Mouse (Mus musculus) G1E-ER4 (cell line): Measurements from ENCODE around the gene Olfr1366. TPM values are rescaled to one million over a fixed set of nuclear protein-coding genes. Genes with fewer than 3 reads are reported as not detected.
"Not testable (repeated sequence)": the region's sequence is repeated elsewhere in the genome, so short reads cannot be mapped to it uniquely, and the experiment has no call there.

Source experiments
- GATA1 ChIP-seq: IDR thresholded peaks from one replicate; pipeline ENCODE4 v1.8.0; 2012; ENCODE audit warnings: low read length, inconsistent platforms
- polyA plus RNA-seq: library from polyadenylated mRNA; stranded (reverse); fragments of >175 nt; gene quantifications from 2 replicates; pipeline ENCODE4 v1.2.3, GENCODE M21; 2012

Olfr1366 gene
- polyA plus RNA-seq = not detected in 2 replicates

DNA sequence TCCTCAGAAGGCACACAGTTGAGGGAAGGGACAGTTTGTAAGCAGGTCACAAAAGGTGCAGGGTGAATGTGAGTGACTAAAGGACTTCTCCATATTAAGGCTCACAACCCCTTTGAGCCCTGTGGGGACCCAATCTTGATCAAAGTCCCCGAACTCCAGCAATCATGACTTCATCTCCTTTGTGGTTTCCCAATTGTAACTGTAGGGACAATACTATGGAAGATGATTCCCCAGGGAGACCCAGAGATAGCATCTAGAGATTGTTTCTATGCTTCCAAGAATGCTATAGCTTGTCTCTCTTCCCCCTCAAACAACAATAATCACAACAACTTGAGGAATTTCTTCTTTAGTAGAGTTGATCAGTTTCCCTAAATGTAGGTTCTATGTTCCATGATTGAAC lies at the start of gene Olfr1366:
Gene Olfr1366, minus strand, starts transcription at position 101 of the 400 bp plus-strand sequence.
- no peak for TF ChIP-seq GATA1

DNA sequence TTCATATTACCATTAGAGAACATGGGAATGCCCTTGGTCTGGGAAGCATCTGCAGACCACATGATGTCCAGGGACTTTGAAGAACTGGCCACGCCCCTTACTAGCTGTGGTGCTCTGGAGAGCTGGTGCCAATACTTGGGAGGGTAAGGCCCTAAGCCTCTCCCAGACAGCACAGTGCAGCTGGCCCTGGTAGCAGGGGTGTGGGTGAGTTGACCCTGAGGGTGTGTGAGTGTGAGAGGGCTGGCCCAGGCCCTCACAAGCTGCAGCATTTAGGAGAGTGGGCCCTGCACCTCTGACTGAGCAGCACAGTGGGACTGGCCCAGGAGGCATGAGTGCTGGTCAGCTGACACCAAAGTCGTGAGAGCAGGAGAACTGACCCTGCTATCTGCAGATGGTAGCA lies 49.0 kb upstream of the Olfr1366 start:
- no peak for TF ChIP-seq GATA1

DNA sequence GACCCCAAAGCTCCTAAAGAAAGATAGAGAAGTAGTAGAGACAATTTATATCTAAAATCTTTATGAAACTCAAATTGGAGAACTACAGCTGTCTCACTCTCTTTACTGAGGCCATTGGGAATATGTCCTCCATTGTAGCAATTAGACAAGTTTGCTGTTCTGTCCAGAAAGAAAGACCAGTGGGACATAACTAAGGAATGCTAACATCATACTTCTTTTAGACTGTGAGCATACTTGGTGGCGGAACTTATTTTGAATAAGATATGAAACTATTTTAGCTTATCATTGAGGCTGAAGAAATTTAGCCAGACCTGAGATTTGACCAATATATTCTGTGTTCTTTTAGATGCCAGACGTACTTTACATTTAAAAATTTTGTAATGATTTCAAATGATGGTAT lies 39.1 kb upstream of the Olfr1366 start, which contains the start of gene Olfr1364:
Gene Olfr1364, minus strand, starts transcription at position 101 of the 400 bp plus-strand sequence.
- TF ChIP-seq GATA1 = no peak

DNA sequence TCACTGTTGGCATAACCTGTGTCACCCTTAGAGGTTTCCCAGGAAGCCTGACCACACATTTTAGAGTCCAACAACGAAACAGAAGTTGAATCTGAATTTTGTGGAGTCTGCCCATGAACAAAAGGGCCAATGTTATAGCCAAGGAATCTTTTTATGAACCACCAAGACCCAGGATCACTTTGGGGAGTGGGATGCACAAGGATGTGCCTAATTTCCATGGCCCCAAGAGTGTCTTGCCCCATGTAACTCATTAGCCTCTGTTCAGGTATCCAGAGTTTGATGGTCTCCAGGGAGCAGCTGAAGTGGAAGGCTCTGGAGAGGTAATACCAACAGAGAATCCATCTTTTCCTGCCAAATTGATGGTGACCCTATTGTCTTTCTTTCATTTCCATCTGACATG lies 17.2 kb upstream of the Olfr1366 start, which contains the start of gene Olfr1535:
Gene Olfr1535, minus strand, starts transcription at position 101 of the 400 bp plus-strand sequence.
- TF ChIP-seq GATA1 = no peak

DNA sequence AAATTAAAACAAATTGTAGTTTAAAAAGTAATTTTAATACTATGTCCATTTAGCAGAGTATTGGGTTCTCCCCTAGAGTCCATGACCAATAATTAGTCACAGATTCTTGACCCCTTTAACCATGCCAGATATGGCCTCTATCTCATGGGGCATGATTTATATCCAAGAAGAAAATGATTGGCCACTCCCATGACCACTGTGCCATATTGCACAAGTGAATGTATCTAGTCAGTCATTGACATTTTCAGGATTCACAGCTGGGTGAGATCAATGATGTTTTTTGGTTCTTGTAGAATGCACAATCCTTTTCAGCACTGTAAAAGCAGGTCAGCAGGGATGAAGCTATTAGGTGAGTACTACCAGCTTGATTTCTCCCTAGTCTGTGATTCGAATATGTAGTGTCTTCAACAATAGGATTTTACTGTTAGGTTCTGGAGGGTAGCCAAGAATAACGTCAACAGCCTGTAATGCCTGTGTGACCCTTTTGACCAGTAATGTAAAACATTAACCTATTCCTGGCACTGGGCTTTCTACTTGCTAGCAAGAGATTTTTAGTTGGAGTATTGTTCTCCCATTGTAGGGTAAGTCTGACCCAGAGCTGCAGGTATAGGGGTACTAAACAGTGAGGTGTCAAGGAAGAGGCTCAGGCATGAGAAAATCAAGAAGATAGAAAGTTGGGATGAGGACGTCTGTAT lies 8.0 kb upstream of the Olfr1366 start:
- no peak for TF ChIP-seq GATA1

DNA sequence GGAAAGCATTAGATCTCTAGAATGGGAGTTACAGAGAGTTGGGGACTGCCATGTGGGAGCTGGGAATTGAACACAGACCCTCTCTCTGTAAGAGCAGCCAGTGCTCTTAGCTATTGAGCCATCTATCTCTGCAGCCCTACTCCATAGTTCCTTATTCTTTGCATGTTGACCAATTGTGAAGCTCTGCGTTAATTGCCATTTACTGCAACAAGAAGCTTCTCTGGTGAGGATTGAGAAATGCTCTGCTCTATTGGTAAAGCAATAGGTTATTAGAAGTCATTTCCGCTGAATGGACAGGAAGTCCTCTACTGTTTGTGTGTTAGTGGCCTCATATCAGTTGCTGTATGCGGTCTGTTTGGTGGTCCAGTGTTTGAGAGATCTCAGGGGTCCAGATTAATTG lies 6.9 kb upstream of the Olfr1366 start:
- TF ChIP-seq GATA1 = no peak

DNA sequence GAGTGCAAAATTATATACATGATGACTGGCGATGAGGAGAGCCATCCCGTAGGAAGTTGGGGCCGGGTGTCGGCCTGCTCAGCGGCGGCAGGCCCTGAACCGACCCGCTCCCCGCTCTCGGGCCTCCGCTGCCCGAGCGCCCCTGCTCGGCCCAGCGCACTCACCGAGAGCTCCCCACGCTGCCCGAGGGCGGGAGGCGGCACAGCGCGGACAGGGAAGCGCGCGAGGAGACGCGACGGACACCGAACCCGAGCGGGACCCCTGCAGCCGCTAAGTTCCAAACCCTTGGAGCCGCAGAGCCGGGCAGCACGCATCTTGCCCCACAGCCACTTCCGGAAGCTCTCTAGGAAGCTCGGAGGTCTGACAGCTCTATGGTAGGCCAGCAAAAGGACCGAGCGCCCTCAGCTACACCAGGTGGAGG lies 11.8 kb downstream of the Olfr1366 start, which contains the start of gene Zkscan8:
Gene Zkscan8, minus strand, starts transcription at position 340 of the 421 bp plus-strand sequence.
- no peak for TF ChIP-seq GATA1

DNA sequence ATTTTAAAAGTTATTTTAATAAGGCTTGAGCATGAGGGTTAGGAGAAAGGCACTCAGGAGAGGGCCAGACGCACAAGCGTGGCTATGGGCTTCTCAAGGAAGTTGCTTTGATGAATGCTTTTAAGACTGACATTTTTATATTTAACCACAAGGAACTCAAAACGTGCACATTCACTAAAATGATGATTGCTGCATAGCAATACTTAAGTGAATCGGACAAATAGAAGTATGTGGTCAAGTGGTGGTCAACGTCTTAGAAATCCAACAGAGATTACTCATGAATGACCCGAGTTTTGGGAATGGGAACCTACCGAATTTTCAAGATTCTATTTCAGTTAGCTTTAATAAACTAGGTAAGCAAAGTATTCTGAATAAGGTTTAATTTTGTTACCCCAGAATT lies 12.5 kb downstream of the Olfr1366 start:
- TF ChIP-seq GATA1 = no peak

DNA sequence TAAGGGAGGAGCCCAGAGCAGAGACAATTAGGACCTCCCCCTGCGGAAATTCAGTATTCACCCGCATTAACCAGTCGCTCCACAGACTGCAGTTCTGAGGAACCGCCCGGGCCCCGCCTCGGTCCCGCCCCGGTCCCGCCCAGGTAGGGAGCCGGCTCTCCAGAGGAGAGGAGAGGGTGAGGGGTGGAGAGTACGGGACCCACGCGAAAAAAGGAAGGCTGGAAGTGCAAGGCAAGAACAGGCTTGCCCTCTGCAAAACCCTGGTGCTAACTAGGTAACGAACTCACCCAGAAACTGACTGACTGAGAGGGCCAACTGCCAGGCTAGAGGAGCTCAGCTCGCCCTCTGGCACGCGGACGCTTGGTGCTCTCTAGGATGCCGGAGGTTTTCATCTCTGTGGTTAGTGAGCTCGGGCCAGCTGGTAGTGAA lies 36.4 kb downstream of the Olfr1366 start:
- TF ChIP-seq GATA1 = no peak

DNA sequence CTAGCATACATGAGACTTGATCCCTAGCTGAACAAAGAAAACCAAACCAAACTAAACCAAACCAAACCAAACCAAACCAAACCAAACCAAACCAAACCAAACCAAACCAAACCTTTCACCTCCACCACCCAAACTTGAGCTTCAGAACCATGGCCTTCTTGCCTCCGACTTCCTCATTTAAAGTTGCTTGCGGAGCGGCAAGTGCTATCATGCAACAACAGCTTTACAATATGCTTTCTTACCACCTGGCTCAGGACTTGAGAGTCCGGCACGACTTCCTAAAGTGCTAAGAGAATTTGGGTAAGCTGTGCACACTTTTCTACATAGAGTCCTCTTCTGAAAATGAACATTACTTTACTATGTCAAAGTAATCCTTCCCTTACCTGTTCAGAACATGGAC lies 40.3 kb downstream of the Olfr1366 start:
- TF ChIP-seq GATA1 = no peak

DNA sequence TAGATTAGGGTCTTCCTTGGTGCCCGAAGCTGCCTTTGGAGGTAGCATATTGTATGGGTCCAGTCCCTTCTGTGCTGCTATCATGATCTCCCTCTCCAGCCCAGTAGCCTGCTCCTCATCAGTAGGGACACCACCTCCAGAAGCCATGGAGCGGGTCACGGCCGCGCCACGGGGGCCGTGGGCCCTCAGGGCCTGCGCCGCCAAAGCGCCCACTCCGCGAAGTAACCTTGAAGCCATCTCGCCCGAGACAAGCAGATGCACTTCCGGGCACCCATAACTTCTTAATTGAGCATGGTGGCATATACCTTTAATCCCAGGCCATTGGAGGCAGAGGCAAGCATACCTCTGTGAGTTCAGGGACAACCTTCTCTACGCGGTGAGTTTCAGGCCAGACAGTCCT lies 41.4 kb downstream of the Olfr1366 start, which contains the start of gene Gm11273:
Gene Gm11273, minus strand, starts transcription at position 237 of the 400 bp plus-strand sequence.
- TF ChIP-seq GATA1 = not testable (repeated sequence)

DNA sequence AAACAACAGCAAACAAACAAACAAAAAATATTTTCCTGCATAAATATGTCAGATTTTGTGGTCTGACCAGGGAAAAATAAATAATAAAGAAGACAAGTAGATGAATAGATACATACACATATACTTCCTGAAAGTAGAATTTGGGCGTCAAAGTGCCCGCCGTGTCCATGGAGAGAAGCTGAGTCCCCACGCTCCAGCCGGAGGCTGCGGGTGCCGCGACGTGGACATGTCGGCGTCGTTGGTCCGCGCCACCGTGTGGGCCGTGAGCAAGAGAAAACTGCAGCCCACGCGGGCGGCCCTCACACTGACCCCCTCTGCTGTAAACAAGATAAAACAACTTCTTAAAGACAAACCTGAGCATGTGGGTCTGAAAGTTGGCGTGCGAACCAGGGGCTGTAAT lies 47.5 kb downstream of the Olfr1366 start, which contains the start of gene AK157302:
Gene AK157302, plus strand, starts transcription at position 144 of the 400 bp plus-strand sequence.
- TF ChIP-seq GATA1 = no peak

DNA sequence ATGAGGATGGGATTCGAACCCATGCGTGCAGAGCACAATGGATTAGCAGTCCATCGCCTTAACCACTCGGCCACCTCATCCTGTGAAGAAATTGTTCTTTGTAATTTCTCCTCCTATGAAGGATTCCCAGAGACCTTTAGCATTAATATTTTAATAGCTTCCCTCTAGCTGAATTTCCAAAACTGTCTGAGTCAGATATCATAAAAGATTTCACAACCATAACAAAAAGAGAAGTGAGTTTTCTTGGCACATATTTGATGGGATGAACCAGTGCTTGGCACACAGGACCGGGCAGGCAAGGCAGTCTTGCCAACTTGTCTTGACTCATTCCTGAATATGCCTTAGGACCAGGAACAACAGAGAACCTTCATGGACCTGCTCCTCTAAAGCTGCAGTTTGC lies 49.8 kb downstream of the Olfr1366 start:
- no peak for TF ChIP-seq GATA1

DNA sequence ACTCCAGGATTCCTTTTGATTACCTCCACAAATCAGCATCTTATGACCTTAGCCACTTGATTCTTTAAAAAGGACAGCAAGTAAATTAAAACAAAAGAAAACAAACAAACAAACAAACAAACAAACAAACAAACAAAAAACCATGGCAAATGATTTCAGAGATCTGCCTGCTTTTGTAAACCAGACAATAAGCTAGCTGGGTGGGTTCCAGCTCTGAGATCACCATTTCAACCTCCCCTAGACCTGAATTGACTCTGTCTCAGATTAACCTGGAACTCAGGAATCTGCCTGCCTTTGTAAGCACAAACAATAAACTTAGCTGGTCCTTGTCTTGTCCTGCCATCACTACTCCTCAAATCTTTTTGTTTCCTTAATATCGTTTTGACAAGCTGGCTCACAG lies 55.7 kb downstream of the Olfr1366 start:
- no peak for TF ChIP-seq GATA1

Other genes with a start within 250 kb of the Olfr1366 start
- not detected in 2 replicates for gene Gpx6, start 230.7 kb downstream of the Olfr1366 start, polyA plus RNA-seq
- gene Olfr1367, start 195.9 kb downstream of the Olfr1366 start, polyA plus RNA-seq = not detected in 2 replicates
- 2.9 and 3.9 TPM in 2 replicates for gene Zscan12, start 180.0 kb downstream of the Olfr1366 start, polyA plus RNA-seq
- 3.7 and 4.9 TPM in 2 replicates for gene Zkscan3, start 140.1 kb downstream of the Olfr1366 start, polyA plus RNA-seq
- 0.17 and 0.22 TPM in 2 replicates for gene Pgbd1, start 101.8 kb downstream of the Olfr1366 start, polyA plus RNA-seq
- 2.7 and 3.1 TPM in 2 replicates for gene Zscan26, start 89.1 kb downstream of the Olfr1366 start, polyA plus RNA-seq
- gene Nkapl, start 74.3 kb downstream of the Olfr1366 start, polyA plus RNA-seq = 1.1 and 1.9 TPM in 2 replicates
- gene Zkscan4, start 63.9 kb downstream of the Olfr1366 start, polyA plus RNA-seq = not detected in 2 replicates
- gene Gm10065, start 63.4 kb downstream of the Olfr1366 start, polyA plus RNA-seq = not detected in 2 replicates
- 0.04 TPM in 1 of 2 replicates, not detected in the other for gene AK157302, start 47.6 kb downstream of the Olfr1366 start, polyA plus RNA-seq
- gene Gm11273, start 41.4 kb downstream of the Olfr1366 start, polyA plus RNA-seq = 16.7 and 23.3 TPM in 2 replicates
- gene Zkscan8, start 11.7 kb downstream of the Olfr1366 start, polyA plus RNA-seq = 5.9 and 6.2 TPM in 2 replicates
- gene Olfr1535, start 17.1 kb upstream of the Olfr1366 start, polyA plus RNA-seq = not detected in 2 replicates
- not detected in 2 replicates for gene Olfr1364, start 39.0 kb upstream of the Olfr1366 start, polyA plus RNA-seq
- gene Olfr1362, start 71.2 kb upstream of the Olfr1366 start, polyA plus RNA-seq = not detected in 2 replicates
- gene Olfr11, start 99.7 kb upstream of the Olfr1366 start, polyA plus RNA-seq = not detected in 2 replicates
- gene Olfr1361, start 120.6 kb upstream of the Olfr1366 start, polyA plus RNA-seq = not detected in 2 replicates
- not detected in 2 replicates for gene Olfr1360, start 134.6 kb upstream of the Olfr1366 start, polyA plus RNA-seq
- not detected in 2 replicates for gene Olfr1359, start 155.3 kb upstream of the Olfr1366 start, polyA plus RNA-seq
- gene Hist1h2bl, start 173.3 kb upstream of the Olfr1366 start, polyA plus RNA-seq = 9.8 and 10.6 TPM in 2 replicates
- gene Hist1h2ai, start 173.6 kb upstream of the Olfr1366 start, polyA plus RNA-seq = 372 and 421 TPM in 2 replicates
- gene Hist1h3h, start 174.9 kb upstream of the Olfr1366 start, polyA plus RNA-seq = 53.9 and 54.4 TPM in 2 replicates
- 1.9 and 2.1 TPM in 2 replicates for gene Hist1h2bm, start 179.2 kb upstream of the Olfr1366 start, polyA plus RNA-seq
- gene Hist1h4j, start 192.3 kb upstream of the Olfr1366 start, polyA plus RNA-seq = 1.9 and 2.4 TPM in 2 replicates
- 22.6 and 25.4 TPM in 2 replicates for gene Hist1h4k, start 207.7 kb upstream of the Olfr1366 start, polyA plus RNA-seq
- 69.0 and 85.5 TPM in 2 replicates for gene Hist1h2ak, start 211.0 kb upstream of the Olfr1366 start, polyA plus RNA-seq
- gene Hist1h2bn, start 211.3 kb upstream of the Olfr1366 start, polyA plus RNA-seq = 1.4 and 1.7 TPM in 2 replicates
- gene Hist1h1b, start 237.8 kb upstream of the Olfr1366 start, polyA plus RNA-seq = 3.3 and 4.5 TPM in 2 replicates
- gene Hist1h3i, start 240.6 kb upstream of the Olfr1366 start, polyA plus RNA-seq = 36.7 and 37.8 TPM in 2 replicates
- 16.6 and 26.9 TPM in 2 replicates for gene Hist1h2an, start 244.4 kb upstream of the Olfr1366 start, polyA plus RNA-seq
- 5.5 and 8.7 TPM in 2 replicates for gene Hist1h2bp, start 244.7 kb upstream of the Olfr1366 start, polyA plus RNA-seq